Mouse (Mus musculus) left cerebral cortex, postnatal 4 days (tissue): ENCODE measurements around the gene Atxn7l3b. TPM values are rescaled to one million over a fixed set of nuclear protein-coding genes. Genes with fewer than 3 reads are reported as not detected.
A peak's percentile ranks its signal among the peaks of the same experiment; 100 is the strongest.
"Not testable (repeated sequence)": the region's sequence is repeated elsewhere in the genome, so short reads cannot be mapped to it uniquely, and the experiment has no call there.

Source experiments
- DNase-seq: peaks from one replicate; pipeline ENCODE4 v3.0.0-alpha.2; 2022
- intact Hi-C: fragments of 180-260 bp; cut with DNase I; formaldehyde crosslinking; loops from one replicate; pipeline ENCODE4 v1.15.1; 2025
- total RNA-seq, 2 experiments: library from RNA; stranded (reverse); gene quantifications; 2 replicates each; pipeline ENCODE4 v1.2.3; 2021

The Atxn7l3b gene
- total RNA-seq: 100 to 1,000 TPM; 277 TPM

- intact Hi-C loops: no loop called here
- DNase-seq: peak; percentile 96
Observed at GRCm38 (mm10) chr10:112928452-112929221, at the start of gene Atxn7l3b. Gene Atxn7l3b, minus strand, starts transcription at chr10:112929001.

- DNase-seq: no peak
- intact Hi-C loops: no loop called here
Observed at GRCm38 (mm10) chr10:112977586-112977985, 48.8 kb upstream of the Atxn7l3b start.

- no peak for DNase-seq
- intact Hi-C loops: no loop called here
Observed at GRCm38 (mm10) chr10:112973286-112974026, 44.7 kb upstream of the Atxn7l3b start.

GRCm38 (mm10) chr10:112970002-112970589 is 41.3 kb upstream of the Atxn7l3b start:
- intact Hi-C loops: no loop called here
- DNase-seq: no peak

- intact Hi-C loops: no loop called here
- no peak for DNase-seq
Observed at GRCm38 (mm10) chr10:112967578-112967977, 38.8 kb upstream of the Atxn7l3b start.

GRCm38 (mm10) chr10:112962216-112962615 is 33.4 kb upstream of the Atxn7l3b start:
- intact Hi-C loops, DNase-seq: not testable (repeated sequence)

- no peak for DNase-seq
- intact Hi-C loops: no loop called here
Observed at GRCm38 (mm10) chr10:112954140-112954539, 25.3 kb upstream of the Atxn7l3b start.

GRCm38 (mm10) chr10:112948453-112948852 is 19.7 kb upstream of the Atxn7l3b start:
- intact Hi-C loops: no loop called here
- no peak for DNase-seq

- no peak for DNase-seq
- intact Hi-C loops: no loop called here
Observed at GRCm38 (mm10) chr10:112929222-112929615, 418 bp upstream of the Atxn7l3b start.

- intact Hi-C loops: no loop called here
- DNase-seq: no peak
Observed at GRCm38 (mm10) chr10:112926961-112927360, 1.8 kb downstream of the Atxn7l3b start.

- intact Hi-C loops: no loop called here
- no peak for DNase-seq
Observed at GRCm38 (mm10) chr10:112926271-112926670, 2.5 kb downstream of the Atxn7l3b start.

GRCm38 (mm10) chr10:112916575-112917190 is 12.1 kb downstream of the Atxn7l3b start:
- no peak for DNase-seq
- intact Hi-C loops: no loop called here

GRCm38 (mm10) chr10:112900243-112900642 is 28.6 kb downstream of the Atxn7l3b start:
- intact Hi-C loops: no loop called here
- no peak for DNase-seq

GRCm38 (mm10) chr10:112899796-112900195 is 29.0 kb downstream of the Atxn7l3b start:
- intact Hi-C loops: no loop called here
- no peak for DNase-seq

- intact Hi-C loops: no loop called here
- DNase-seq: no peak
Observed at GRCm38 (mm10) chr10:112896636-112897035, 32.2 kb downstream of the Atxn7l3b start.

GRCm38 (mm10) chr10:112893622-112894252 is 35.1 kb downstream of the Atxn7l3b start:
- no peak for DNase-seq
- intact Hi-C loops: no loop called here

- no peak for DNase-seq
- intact Hi-C loops: no loop called here
Observed at GRCm38 (mm10) chr10:112884064-112884463, 44.7 kb downstream of the Atxn7l3b start.

- intact Hi-C loops: no loop called here
- no peak for DNase-seq
Observed at GRCm38 (mm10) chr10:112883688-112884004, 45.2 kb downstream of the Atxn7l3b start.

- peak; percentile 30 for DNase-seq
- intact Hi-C loops: no loop called here
Observed at GRCm38 (mm10) chr10:112882789-112883687, 45.8 kb downstream of the Atxn7l3b start.

- no peak for DNase-seq
- intact Hi-C loops: no loop called here
Observed at GRCm38 (mm10) chr10:112882149-112882548, 46.7 kb downstream of the Atxn7l3b start.
